Mouse (Mus musculus) CH12.LX (cell line): ENCODE results near the gene Clec2l. TPM values are rescaled to one million over a fixed set of nuclear protein-coding genes. Genes with fewer than 3 reads are reported as not detected.

Source experiments
- DNase-seq: peaks from one replicate; pipeline ENCODE4 v3.0.0-alpha.2; 2013; ENCODE audit errors: extremely low read depth
- H3K27ac ChIP-seq: 2 replicates; pipeline ENCODE4 v1.5.1; 2012; ENCODE audit warnings: low read depth, mild to moderate bottlenecking, control low read depth, moderate library complexity; ENCODE audit not compliant: insufficient read depth
- H3K27me3 ChIP-seq: replicated peaks from 2 replicates; pipeline ENCODE3; 2012; ENCODE audit warnings: inconsistent platforms
- H3K36me3 ChIP-seq, 2 experiments: replicated peaks in 1 of 2; 2 replicates each; pipeline versions ENCODE3 to v1.6.1; 2012; ENCODE audit warnings: inconsistent platforms in 1 of 2, low read length in 1 of 2, mild to moderate bottlenecking in 1 of 2, mixed read lengths in 1 of 2, moderate library complexity in 1 of 2; ENCODE audit not compliant: control insufficient read depth in 1 of 2, insufficient read depth in 1 of 2
- H3K4me1 ChIP-seq, 2 experiments: 2 replicates each; pipeline ENCODE4 v1.6.1; 2012; ENCODE audit warnings: inconsistent platforms in 1 of 2, moderate library complexity in 1 of 2; ENCODE audit not compliant: insufficient read depth in 2 of 2, control insufficient read depth in 1 of 2
- H3K4me2 ChIP-seq: 2 replicates; pipeline ENCODE4 v1.6.1; 2012; ENCODE audit warnings: low read depth, mild to moderate bottlenecking, control low read depth; ENCODE audit not compliant: poor library complexity, insufficient read depth, severe bottlenecking
- H3K4me3 ChIP-seq, 3 experiments: fragments of 150-350 bp in 1 of 3; sonication (generic) in 1 of 3; replicated peaks in 1 of 3; 2 replicates each; pipeline versions ENCODE3 to v1.5.1; 2011 to 2012; ENCODE audit warnings: low read depth in 2 of 3, low read length in 2 of 3, mild to moderate bottlenecking in 2 of 3, moderate library complexity in 2 of 3, control low read depth in 1 of 3, improper control_type of control experiment in 1 of 3, inconsistent platforms in 1 of 3, mixed read lengths in 1 of 3; ENCODE audit not compliant: poor library complexity in 1 of 3
- H3K79me2 ChIP-seq: replicated peaks from 2 replicates; pipeline ENCODE4 v1.6.1; 2012; ENCODE audit warnings: mild to moderate bottlenecking, moderate library complexity; ENCODE audit not compliant: control insufficient read depth, poor library complexity, insufficient read depth, severe bottlenecking; ENCODE audit errors: extremely low read depth
- H3K9ac ChIP-seq: 2 replicates; pipeline ENCODE4 v1.6.1; 2012; ENCODE audit warnings: low read depth, mild to moderate bottlenecking, control low read depth, moderate library complexity; ENCODE audit not compliant: insufficient read depth
- H3K9me3 ChIP-seq: replicated peaks from 2 replicates; pipeline ENCODE3; 2012; ENCODE audit warnings: low read length, inconsistent platforms, mixed read lengths
- CHD1 ChIP-seq: IDR thresholded peaks from 2 replicates; pipeline ENCODE4 v1.6.1; 2012; ENCODE audit warnings: low read depth, low read length, improper control_type of control experiment, inconsistent platforms
- CHD2 ChIP-seq: IDR thresholded peaks from 2 replicates; pipeline ENCODE4 v1.6.1; 2011; ENCODE audit warnings: low read length, improper control_type of control experiment
- CTCF ChIP-seq, 2 experiments: IDR thresholded peaks in 1 of 2; conservative IDR thresholded peaks in 1 of 2; 2 replicates each; pipeline ENCODE4 v1.5.1; 2011 to 2012; ENCODE audit warnings: low read depth in 2 of 2, low read length in 2 of 2, improper control_type of control experiment in 1 of 2, inconsistent platforms in 1 of 2, mild to moderate bottlenecking in 1 of 2, moderate library complexity in 1 of 2
- E2F4 ChIP-seq: IDR thresholded peaks from 2 replicates; pipeline ENCODE4 v1.6.1; 2011; ENCODE audit warnings: low read depth, low read length, improper control_type of control experiment; ENCODE audit not compliant: insufficient replicate concordance
- ELF1 ChIP-seq: IDR thresholded peaks from 2 replicates; pipeline ENCODE4 v1.6.1; 2014; ENCODE audit warnings: low read depth, mild to moderate bottlenecking, inconsistent platforms, low read length, improper control_type of control experiment
- HCFC1 ChIP-seq: IDR thresholded peaks from 2 replicates; pipeline ENCODE4 v1.6.1; 2012; ENCODE audit warnings: low read depth, mild to moderate bottlenecking, inconsistent platforms, low read length, improper control_type of control experiment
- MAX ChIP-seq: IDR thresholded peaks from 2 replicates; pipeline ENCODE4 v1.6.1; 2011; ENCODE audit warnings: low read length, improper control_type of control experiment
- MAZ ChIP-seq: IDR thresholded peaks from 2 replicates; pipeline ENCODE4 v1.6.1; 2012; ENCODE audit warnings: low read depth, mild to moderate bottlenecking, inconsistent platforms, low read length, improper control_type of control experiment, moderate library complexity
- NELFE ChIP-seq: IDR thresholded peaks from 2 replicates; pipeline ENCODE4 v1.6.1; 2011; ENCODE audit warnings: low read depth, low read length, improper control_type of control experiment
- POLR2A ChIP-seq: IDR thresholded peaks from 2 replicates; pipeline ENCODE4 v1.6.1; 2011; ENCODE audit warnings: low read depth, mild to moderate bottlenecking, improper control_type of control experiment, low read length
- SIN3A ChIP-seq: IDR thresholded peaks from 2 replicates; pipeline ENCODE4 v1.6.1; 2012; ENCODE audit warnings: low read length, improper control_type of control experiment, inconsistent platforms
- TBP ChIP-seq: conservative IDR thresholded peaks from 2 replicates; pipeline ENCODE4 v1.6.1; 2011; ENCODE audit warnings: low read depth, low read length, improper control_type of control experiment
- USF1 ChIP-seq: IDR thresholded peaks from 2 replicates; pipeline ENCODE4 v1.6.1; 2014; ENCODE audit warnings: low read depth, mild to moderate bottlenecking, inconsistent platforms, low read length, improper control_type of control experiment
- USF2 ChIP-seq: conservative IDR thresholded peaks from 2 replicates; pipeline ENCODE4 v1.6.1; 2011; ENCODE audit warnings: low read depth, low read length, improper control_type of control experiment
- ZC3H11A ChIP-seq: IDR thresholded peaks from 2 replicates; pipeline ENCODE4 v1.6.1; 2012; ENCODE audit warnings: low read depth, mild to moderate bottlenecking, inconsistent platforms, low read length, improper control_type of control experiment
- dilution Hi-C: fragments of 300-500 bp; cut with MboI; formaldehyde crosslinking; loops from 2 replicates; pipeline ENCODE4 v1.14.3; 2020; ENCODE audit warnings: low sequenced_read_pairs; ENCODE audit not compliant: extremely low pct_unique_long_range_greater_than_20kb, extremely low pct_ligation_motif_present
- in situ Hi-C: fragments of 300-500 bp; cut with MboI; formaldehyde crosslinking; loops from 3 replicates; pipeline ENCODE4 v1.14.3; 2019; ENCODE audit warnings: low sequenced_read_pairs, low pct_ligation_motif_present, low pct_unique_long_range_greater_than_20kb, mixed read lengths
- polyA plus RNA-seq: library from polyadenylated mRNA; unstranded; fragments of >175 nt; gene quantifications from 2 replicates; pipeline ENCODE4 v1.2.1, GENCODE M21; 2012; ENCODE audit warnings: low read depth; ENCODE audit not compliant: insufficient read length
- total RNA-seq, 2 experiments: library from RNA; depleted of rRNA; stranded (reverse); fragments of 300-350 nt in 1 of 2; fragments of >200 nt in 1 of 2; gene quantifications; 2 replicates each; pipeline ENCODE4 v1.2.3; 2012 to 2014

Clec2l gene
- total and polyA plus RNA-seq, 3 experiments: 0.17 to 0.26 (median 0.21) TPM

- no peak overlapping the region for H3K4me3 ChIP-seq
- no peak overlapping the region for H3K27ac ChIP-seq
- peaks cover 4 to 28% of the 10 kb centered on the region in 2 experiments for H3K36me3 ChIP-seq
- in situ Hi-C loops: no loop called here
- no peaks in the 10 kb centered on the region for H3K27me3 ChIP-seq
- no peak for DNase-seq
- no peak overlapping the region for H3K9ac ChIP-seq
- no peaks in the 10 kb centered on the region for H3K79me2 ChIP-seq
- H3K9me3 ChIP-seq: no peaks in the 10 kb centered on the region
- TF ChIP-seq POLR2A (no peak), CTCF (conservative IDR thresholded peaks at IDR 0.05 in 1 of 2, IDR thresholded peaks at IDR 0.05 in 1 of 2; ENCODE audit: low read depth in 2 of 2, low read length in 2 of 2) (no peak)
- TF ChIP-seq, all 38 proteins: peak for 0
- Histone ChIP-seq H3K4me1 (peaks cover 0 to 5% of the 10 kb centered on the region in 2 experiments; a peak in 1 of 4 replicates), H3K4me2 (no peak overlapping the region)
- dilution Hi-C loops: no loop called here
Observed at GRCm38 (mm10) chr6:38627486-38627885, 35.4 kb upstream of the Clec2l start.

GRCm38 (mm10) chr6:38629556-38629955 is 33.3 kb upstream of the Clec2l start:
- DNase-seq: no peak
- dilution Hi-C loops (no loop called here), in situ Hi-C loops (no loop called here)
- Histone ChIP-seq H3K4me1 (peaks cover 0 to 1% of the 10 kb centered on the region in 2 experiments; a peak in 1 of 4 replicates), H3K9me3 (no peaks in the 10 kb centered on the region), H3K27ac (no peak overlapping the region), H3K4me3 (no peak overlapping the region), H3K36me3 (peaks cover 0 to 18% of the 10 kb centered on the region in 2 experiments), H3K79me2 (no peaks in the 10 kb centered on the region), H3K27me3 (no peaks in the 10 kb centered on the region), H3K9ac (no peak overlapping the region), H3K4me2 (no peak overlapping the region)
- TF ChIP-seq E2F4: no peak

GRCm38 (mm10) chr6:38632826-38633225 is 30.0 kb upstream of the Clec2l start:
- in situ Hi-C loops (no loop called here), dilution Hi-C loops (no loop called here)
- peaks cover 0 to 5% of the 10 kb centered on the region in 2 experiments for H3K36me3 ChIP-seq
- H3K4me1 ChIP-seq: peaks cover 0 to 2% of the 10 kb centered on the region in 2 experiments; a peak in 1 of 4 replicates
- no peak for DNase-seq
- H3K4me3 ChIP-seq: no peak overlapping the region
- no peak overlapping the region for H3K4me2 ChIP-seq
- H3K27me3 ChIP-seq: no peaks in the 10 kb centered on the region
- TF ChIP-seq CHD2 (no peak), CHD1 (no peak), SIN3A (no peak), USF2 (no peak), TBP (no peak), ELF1 (no peak), USF1 (no peak), MAZ (no peak), ZC3H11A (no peak), HCFC1 (no peak), NELFE (no peak), MAX (no peak), CTCF (conservative IDR thresholded peaks at IDR 0.05 in 1 of 2, IDR thresholded peaks at IDR 0.05 in 1 of 2; ENCODE audit: low read depth in 2 of 2, low read length in 2 of 2) (no peak)
- peaks cover 7% of the 10 kb centered on the region for H3K9me3 ChIP-seq
- H3K79me2 ChIP-seq: no peaks in the 10 kb centered on the region
- no peak overlapping the region for H3K27ac ChIP-seq
- H3K9ac ChIP-seq: no peak overlapping the region
